Mouse (Mus musculus) heart, postnatal 0 days (tissue): ENCODE results near the gene Cryaa. TPM values are rescaled to one million over a fixed set of nuclear protein-coding genes. Genes with fewer than 3 reads are reported as not detected.

Experiments
- ATAC-seq: fragments of 200-750 bp; cut with Nextera tagmentation; 2 replicates; pipeline ENCODE4 v1.8.0; 2017; ENCODE audit warnings: low read depth, moderate number of reproducible peaks, moderate library complexity; ENCODE audit not compliant: insufficient read depth
- DNase-seq: peaks from one replicate; pipeline ENCODE4 v3.0.0-alpha.2; 2016; ENCODE audit warnings: low spot score
- H3K27ac ChIP-seq: fragments of 300-500 bp; sonication (generic); 2 replicates; pipeline ENCODE4 v1.5.1; 2014; ENCODE audit warnings: low read depth, mild to moderate bottlenecking
- H3K27me3 ChIP-seq: fragments of 300-500 bp; sonication (generic); 2 replicates; pipeline ENCODE4 v1.6.1; 2014; ENCODE audit warnings: low read length, mixed read lengths; ENCODE audit not compliant: control insufficient read depth, insufficient read depth
- H3K36me3 ChIP-seq: fragments of 300-500 bp; sonication (generic); replicated peaks from 2 replicates; pipeline ENCODE4 v1.6.1; 2014; ENCODE audit warnings: low read length, mixed read lengths; ENCODE audit not compliant: control insufficient read depth, insufficient read depth
- H3K4me1 ChIP-seq: fragments of 300-500 bp; sonication (generic); 2 replicates; pipeline ENCODE4 v1.6.1; 2014; ENCODE audit warnings: antibody characterized with exemption; ENCODE audit not compliant: control insufficient read depth, insufficient read depth
- H3K4me2 ChIP-seq: fragments of 300-500 bp; sonication (generic); 2 replicates; pipeline ENCODE4 v1.6.1; 2014; ENCODE audit warnings: low read depth, mild to moderate bottlenecking, low read length, moderate library complexity
- H3K4me3 ChIP-seq: fragments of 300-500 bp; sonication (generic); 2 replicates; pipeline ENCODE4 v1.5.1; 2014; ENCODE audit warnings: low read depth, low read length
- H3K9ac ChIP-seq: fragments of 300-500 bp; sonication (generic); replicated peaks from 2 replicates; pipeline ENCODE4 v1.6.1; 2014; ENCODE audit warnings: low read depth, low read length, mixed read lengths
- H3K9me3 ChIP-seq: fragments of 300-500 bp; sonication (generic); replicated peaks from 2 replicates; pipeline ENCODE4 v1.6.1; 2016; ENCODE audit warnings: low read length; ENCODE audit not compliant: control insufficient read depth
- CTCF ChIP-seq: IDR thresholded peaks from 2 replicates; pipeline ENCODE4 v1.5.1; 2016; ENCODE audit warnings: antibody characterized with exemption, control low read depth, low read depth
- EP300 ChIP-seq: IDR thresholded peaks from 2 replicates; pipeline ENCODE4 v1.6.1; 2016; ENCODE audit warnings: antibody characterized with exemption, low read depth
- WGBS: fragments of 180-500 bp; shearing (Covaris S2); extraction: QIAGEN DNeasy Blood & Tissue Kit; methylation state at CpG from one replicate; pipeline ENCODE4 v1.1.7; 2014; 5-methylcytosine and 5-hydroxymethylcytosine counted together
- polyA plus RNA-seq: library from polyadenylated mRNA; unstranded; fragments of >200 nt; fragmentation: Nextera tagmentation; extraction: Ambion mirVana; gene quantifications from 2 replicates; pipeline ENCODE4 v1.2.1, GENCODE M21; 2015
- total RNA-seq: library from RNA; depleted of rRNA; stranded (reverse); fragments of >200 nt; gene quantifications from 2 replicates; pipeline ENCODE4 v1.2.3, GENCODE M21; 2014; ENCODE audit warnings: low replicate concordance

The Cryaa gene
- total and polyA plus RNA-seq, 2 experiments from 2014 or later = not detected

GRCm38 (mm10) chr17:31713709-31714108 is 36.1 kb downstream of the Cryaa start:
- H3K27ac ChIP-seq = no peak overlapping the region
- ATAC-seq (no peak), DNase-seq (no peak)
- no peaks in the 10 kb centered on the region for H3K4me1 ChIP-seq
- WGBS = 81% methylated on average over 9 of the region's 9 CpGs
- H3K4me2 ChIP-seq = no peak overlapping the region
- H3K4me3 ChIP-seq = no peak overlapping the region
- no peak for TF ChIP-seq CTCF
- H3K9ac ChIP-seq = no peak overlapping the region
- H3K36me3 ChIP-seq = no peaks in the 10 kb centered on the region
- no peaks in the 10 kb centered on the region for H3K9me3 ChIP-seq
- no peaks in the 10 kb centered on the region for H3K27me3 ChIP-seq

- H3K27me3 ChIP-seq = no peaks in the 10 kb centered on the region
- no peak overlapping the region for H3K9ac ChIP-seq
- no peaks in the 10 kb centered on the region for H3K9me3 ChIP-seq
- no peak overlapping the region for H3K4me2 ChIP-seq
- no peak for TF ChIP-seq EP300
- TF ChIP-seq CTCF = no peak
- 85% methylated on average over 3 of the region's 3 CpGs for WGBS
- no peak for DNase-seq
- H3K4me3 ChIP-seq = no peak overlapping the region
- no peak overlapping the region for H3K27ac ChIP-seq
- H3K36me3 ChIP-seq = no peaks in the 10 kb centered on the region
- H3K4me1 ChIP-seq = no peaks in the 10 kb centered on the region
- no peak for ATAC-seq
Observed at GRCm38 (mm10) chr17:31714125-31714524, 36.5 kb downstream of the Cryaa start.

- H3K9ac ChIP-seq = no peak overlapping the region
- H3K27me3 ChIP-seq = no peaks in the 10 kb centered on the region
- no peaks in the 10 kb centered on the region for H3K9me3 ChIP-seq
- ATAC-seq (no peak), DNase-seq (no peak)
- no peak overlapping the region for H3K4me3 ChIP-seq
- whole genome bisulfite sequencing = 88% methylated on average over 11 of the region's 11 CpGs
- H3K27ac ChIP-seq = no peak overlapping the region
- H3K4me2 ChIP-seq = no peak overlapping the region
- TF ChIP-seq EP300 = no peak
- no peak for TF ChIP-seq CTCF
- no peaks in the 10 kb centered on the region for H3K36me3 ChIP-seq
- H3K4me1 ChIP-seq = no peaks in the 10 kb centered on the region
Observed at GRCm38 (mm10) chr17:31715006-31715405, 37.4 kb downstream of the Cryaa start.

- TF ChIP-seq EP300 (no peak), CTCF (no peak)
- WGBS = 60% methylated on average over 6 of the region's 6 CpGs
Observed at GRCm38 (mm10) chr17:31721637-31722036, 44.0 kb downstream of the Cryaa start.

GRCm38 (mm10) chr17:31725366-31725765 is 47.8 kb downstream of the Cryaa start:
- Histone ChIP-seq H3K4me1 (peaks cover 12% of the 10 kb centered on the region), H3K27ac (no peak overlapping the region), H3K36me3 (no peaks in the 10 kb centered on the region), H3K4me3 (no peak overlapping the region), H3K4me2 (no peak overlapping the region), H3K27me3 (no peaks in the 10 kb centered on the region), H3K9ac (no peak overlapping the region), H3K9me3 (no peaks in the 10 kb centered on the region)
- ATAC-seq = no peak
- TF ChIP-seq EP300 (no peak), CTCF (no peak)
- no peak for DNase-seq
- 52% methylated on average over 6 of the region's 6 CpGs for WGBS

More at GRCm38 (mm10) chr17:31721637-31722036, 44.0 kb downstream of the Cryaa start:
- DNase-seq (no peak), ATAC-seq (no peak)
- Histone ChIP-seq H3K36me3 (no peaks in the 10 kb centered on the region), H3K4me2 (no peak overlapping the region), H3K4me1 (0 out of 2 replicates have a peak, but pooled peaks cover 3% of the 10 kb centered on the region), H3K27ac (no peak overlapping the region), H3K9ac (no peak overlapping the region), H3K9me3 (no peaks in the 10 kb centered on the region), H3K4me3 (no peak overlapping the region), H3K27me3 (no peaks in the 10 kb centered on the region)

- DNase-seq (no peak), ATAC-seq (no peak)
- no peaks in the 10 kb centered on the region for H3K27me3 ChIP-seq
- no peak for TF ChIP-seq EP300
- no peak for TF ChIP-seq CTCF
- peaks cover 19% of the 10 kb centered on the region for H3K4me1 ChIP-seq
- no peaks in the 10 kb centered on the region for H3K36me3 ChIP-seq
- no peak overlapping the region for H3K9ac ChIP-seq
- no peak overlapping the region for H3K27ac ChIP-seq
- no peaks in the 10 kb centered on the region for H3K9me3 ChIP-seq
- WGBS = 97% methylated on average over 5 of the region's 5 CpGs
- H3K4me2 ChIP-seq = no peak overlapping the region
- no peak overlapping the region for H3K4me3 ChIP-seq
Observed at GRCm38 (mm10) chr17:31726216-31726615, 48.6 kb downstream of the Cryaa start.
